Mouse (Mus musculus): ENCODE measurements at regions not wholly inside any gene's neighbourhood (a gene's known extent, or its start where the extent isn't known, plus 50 kb on each side); places are given as distances from the start of the nearest gene placed in this dataset.

- DNase-seq (ENCODE audit: low spot score in 2 of 2), result no peak
Observed at GRCm38 (mm10) chr1:42008046-42008445, 687.5 kb upstream of the Pou3f3 start.

- no peak for DNase-seq (ENCODE audit: low spot score in 2 of 2)
Observed at GRCm38 (mm10) chr1:42012911-42013310, 682.7 kb upstream of the Pou3f3 start.

GRCm38 (mm10) chr1:42018966-42019365 lies 676.6 kb upstream of the Pou3f3 start:
- no peak for DNase-seq (ENCODE audit: low spot score in 2 of 2)

- DNase-seq (ENCODE audit: low spot score in 2 of 2), result no peak
Observed at GRCm38 (mm10) chr1:42025781-42026180, 669.8 kb upstream of the Pou3f3 start.

- no peak for DNase-seq (ENCODE audit: low spot score in 2 of 2)
Observed at GRCm38 (mm10) chr1:42026423-42026822, 669.1 kb upstream of the Pou3f3 start.

- DNase-seq (ENCODE audit: low spot score in 2 of 2), result no peak
Observed at GRCm38 (mm10) chr1:42033786-42034185, 661.8 kb upstream of the Pou3f3 start.

- DNase-seq (ENCODE audit: low spot score in 2 of 2), result no peak
Observed at GRCm38 (mm10) chr1:42035371-42035770, 660.2 kb upstream of the Pou3f3 start.

GRCm38 (mm10) chr1:42041544-42041943 lies 654.0 kb upstream of the Pou3f3 start:
- DNase-seq (ENCODE audit: low spot score in 2 of 2), result no peak

- no peak for DNase-seq (ENCODE audit: low spot score in 2 of 2)
Observed at GRCm38 (mm10) chr1:42058494-42058893, 637.1 kb upstream of the Pou3f3 start.

GRCm38 (mm10) chr1:42070064-42070463 lies 625.5 kb upstream of the Pou3f3 start:
- DNase-seq (ENCODE audit: low spot score in 2 of 2), result no peak

GRCm38 (mm10) chr1:42096026-42096425 lies 599.5 kb upstream of the Pou3f3 start:
- no peak for DNase-seq (ENCODE audit: low spot score in 2 of 2)

- no peak for DNase-seq (ENCODE audit: low spot score in 2 of 2)
Observed at GRCm38 (mm10) chr1:42098580-42098979, 597.0 kb upstream of the Pou3f3 start.

- DNase-seq (ENCODE audit: low spot score in 2 of 2), result no peak
Observed at GRCm38 (mm10) chr1:42107521-42107920, 588.0 kb upstream of the Pou3f3 start.

GRCm38 (mm10) chr1:42107925-42108324 lies 587.6 kb upstream of the Pou3f3 start:
- DNase-seq (ENCODE audit: low spot score in 2 of 2), result no peak

- DNase-seq (ENCODE audit: low spot score in 2 of 2), result no peak
Observed at GRCm38 (mm10) chr1:42152175-42152790, 543.3 kb upstream of the Pou3f3 start.

- DNase-seq (ENCODE audit: low spot score in 2 of 2), result no peak
Observed at GRCm38 (mm10) chr1:42152916-42153315, 542.7 kb upstream of the Pou3f3 start.

GRCm38 (mm10) chr1:42167790-42168572 lies 527.6 kb upstream of the Pou3f3 start:
- DNase-seq (ENCODE audit: low spot score in 2 of 2), result no peak

GRCm38 (mm10) chr1:42169505-42169904 lies 526.1 kb upstream of the Pou3f3 start:
- no peak for DNase-seq (ENCODE audit: low spot score in 2 of 2)

GRCm38 (mm10) chr1:42186295-42186694 lies 509.3 kb upstream of the Pou3f3 start:
- no peak for DNase-seq (ENCODE audit: low spot score in 2 of 2)

- DNase-seq (ENCODE audit: low spot score in 2 of 2), result no peak
Observed at GRCm38 (mm10) chr1:42228098-42228497, 467.5 kb upstream of the Pou3f3 start.

- DNase-seq (ENCODE audit: low spot score in 2 of 2), result peak in 1 of 2 experiments; percentile 3
Observed at GRCm38 (mm10) chr1:42229711-42230110, 465.9 kb upstream of the Pou3f3 start.

GRCm38 (mm10) chr1:42230469-42231040 lies 465.0 kb upstream of the Pou3f3 start:
- DNase-seq (ENCODE audit: low spot score in 2 of 2), result no peak

- DNase-seq (ENCODE audit: low spot score in 2 of 2), result no peak
Observed at GRCm38 (mm10) chr1:42231091-42231490, 464.5 kb upstream of the Pou3f3 start.
